Mouse (Mus musculus): ENCODE data around the gene Eipr1.

GRCm38 (mm10) chr12:28847401-28847800, 95.8 kb downstream of the Eipr1 start:
- TF ChIP-seq POLR2A (IDR thresholded peaks at IDR 0.05; ENCODE audit: low read depth, low read length) (no peak), CTCF (IDR thresholded peaks at IDR 0.05; ENCODE audit: extremely low read depth, insufficient read length, insufficient replicate concordance, low read depth, low read length) (no peak)

Measured in small intestine, adult 2 months (tissue).